Comparison of ENCODE assay signal across 11 mouse cellular contexts in the genomic region with DNA sequence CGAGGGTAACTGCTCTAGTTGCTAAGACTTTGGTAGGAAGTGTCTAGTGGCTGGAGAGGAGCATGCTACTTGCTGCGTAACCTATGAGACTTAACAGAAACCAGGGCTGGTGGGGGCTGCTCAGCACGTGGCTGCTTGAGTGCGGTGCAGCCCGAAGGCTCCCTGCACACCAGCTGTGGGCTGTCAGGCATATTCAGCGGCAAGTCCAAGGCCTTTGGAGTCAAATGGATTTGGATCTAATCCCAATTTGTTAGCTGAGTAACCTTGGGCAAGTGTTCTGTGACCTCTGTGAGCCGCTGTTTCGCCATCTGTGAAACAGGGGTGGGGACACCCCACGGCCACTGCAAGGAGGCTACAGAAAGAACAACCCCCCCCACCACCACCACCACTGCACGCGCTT.
DNase-seq lines count a peak whose midpoint lies in the region; ATAC-seq and TF ChIP-seq lines count a peak whose summit lies in the region.
"Had no signal": no experiment of that assay in that cellular context is flagged by ENCODE, and none has a peak within 500 bp of the region (broad histone marks: within the 10 kb centered on the region; RNA-seq: fewer than 3 reads in every experiment).

No protein-coding gene starts in this region.

- H3K36me3 ChIP-seq in heart, embryonic 16.5 days (ENCODE audit: control insufficient read depth, insufficient read depth): no peaks in the 10 kb centered on the region
- no peaks in the 10 kb centered on the region for H3K36me3 ChIP-seq in kidney, embryonic 15.5 days
- H3K36me3 ChIP-seq in lung, postnatal 0 days (ENCODE audit: insufficient read depth, low read length): no peaks in the 10 kb centered on the region
- H3K36me3 ChIP-seq in midbrain, embryonic 13.5 days: no peaks in the 10 kb centered on the region
- H3K36me3 ChIP-seq: midbrain, embryonic 12.5 days had no signal

- DNase-seq in heart, adult 11 months: no peak
- DNase-seq in adrenal gland, postnatal 14 days: peak; percentile 57
- DNase-seq in lung, postnatal 0 days (ENCODE audit: low spot score): peak; percentile 17
- no peak for DNase-seq in cerebellum, adult 18-20 months
- DNase-seq in urinary bladder, postnatal 14 days (ENCODE audit: low spot score): no peak
- DNase-seq: thymus, postnatal 4 days had no signal

- no peak overlapping the region for H3K4me3 ChIP-seq in heart, embryonic 16.5 days (ENCODE audit: low read length)
- no peak overlapping the region for H3K4me3 ChIP-seq in kidney, embryonic 15.5 days (replicated peaks)
- no peak overlapping the region for H3K4me3 ChIP-seq in lung, postnatal 0 days (ENCODE audit: low read depth, low read length)
- no peak overlapping the region for H3K4me3 ChIP-seq in midbrain, embryonic 13.5 days (replicated peaks)
- H3K4me3 ChIP-seq: forebrain, embryonic 13.5 days; midbrain, embryonic 12.5 days had no signal

- H3K9me3 ChIP-seq in heart, embryonic 16.5 days (replicated peaks; ENCODE audit: control insufficient read depth, low read length): no peaks in the 10 kb centered on the region
- no peaks in the 10 kb centered on the region for H3K9me3 ChIP-seq in kidney, embryonic 15.5 days (replicated peaks)
- H3K9me3 ChIP-seq in lung, postnatal 0 days (ENCODE audit: low read length): no peaks in the 10 kb centered on the region
- no peaks in the 10 kb centered on the region; the same call in 1 of the 2 replicates for H3K9me3 ChIP-seq in midbrain, embryonic 13.5 days
- H3K9me3 ChIP-seq: forebrain, embryonic 13.5 days; midbrain, embryonic 12.5 days had no signal

- ATAC-seq in heart, embryonic 16.5 days (replicated peaks; ENCODE audit: extremely low read depth, insufficient read depth, low FRiP score): 0 out of 2 replicates have a peak, but pooled peaks have one; percentile 14
- 0 out of 2 replicates have a peak, but pooled peaks have one; percentile 43 for ATAC-seq in kidney, embryonic 15.5 days (replicated peaks; ENCODE audit: low FRiP score)
- peak; percentile 38; the same call in 1 of the 2 replicates for ATAC-seq in lung, postnatal 0 days
- ATAC-seq in midbrain, embryonic 13.5 days: no peak
- ATAC-seq: forebrain, embryonic 13.5 days had no signal

- no peak overlapping the region for H3K4me2 ChIP-seq in heart, embryonic 16.5 days (ENCODE audit: low read depth, low read length)
- H3K4me2 ChIP-seq in kidney, embryonic 15.5 days: no peak overlapping the region
- H3K4me2 ChIP-seq in lung, postnatal 0 days (replicated peaks; ENCODE audit: low read depth, low read length): no peak overlapping the region
- no peak overlapping the region for H3K4me2 ChIP-seq in midbrain, embryonic 13.5 days (replicated peaks)
- H3K4me2 ChIP-seq: forebrain, embryonic 13.5 days; midbrain, embryonic 12.5 days had no signal

- H3K9ac ChIP-seq in heart, embryonic 16.5 days (ENCODE audit: low read length): no peak overlapping the region
- H3K9ac ChIP-seq in kidney, embryonic 15.5 days: no peak overlapping the region
- H3K9ac ChIP-seq in lung, postnatal 0 days (replicated peaks; ENCODE audit: low read depth): no peak overlapping the region
- no peak overlapping the region for H3K9ac ChIP-seq in midbrain, embryonic 13.5 days (replicated peaks)
- H3K9ac ChIP-seq: forebrain, embryonic 13.5 days; midbrain, embryonic 12.5 days had no signal

- no peaks in the 10 kb centered on the region for H3K27me3 ChIP-seq in heart, embryonic 16.5 days (ENCODE audit: control insufficient read depth, insufficient read depth, low read length)
- peaks cover 12% of the 10 kb centered on the region; the same call in 1 of the 2 replicates for H3K27me3 ChIP-seq in kidney, embryonic 15.5 days
- H3K27me3 ChIP-seq in lung, postnatal 0 days (replicated peaks; ENCODE audit: insufficient read depth, low read length): no peaks in the 10 kb centered on the region
- peaks cover 83% of the 10 kb centered on the region for H3K27me3 ChIP-seq in midbrain, embryonic 13.5 days

- no peak overlapping the region for H3K27ac ChIP-seq in heart, embryonic 16.5 days (ENCODE audit: low read length)
- H3K27ac ChIP-seq in kidney, embryonic 15.5 days: no peak overlapping the region
- H3K27ac ChIP-seq in lung, postnatal 0 days (ENCODE audit: low read length): no peak overlapping the region
- no peak overlapping the region for H3K27ac ChIP-seq in midbrain, embryonic 13.5 days
- H3K27ac ChIP-seq: forebrain, embryonic 13.5 days; midbrain, embryonic 12.5 days had no signal

- TF ChIP-seq CTCF in lung, postnatal 0 days (IDR thresholded peaks at IDR 0.05): no peak

- 47% methylated on average over 11 of the region's 11 CpGs for WGBS in heart, embryonic 16.5 days
- 35% methylated on average over 11 of the region's 11 CpGs for WGBS in kidney, embryonic 15.5 days
- WGBS in lung, postnatal 0 days: 41% methylated on average over 11 of the region's 11 CpGs
- 58% methylated on average over 11 of the region's 11 CpGs for WGBS in midbrain, embryonic 13.5 days

- H3K4me1 ChIP-seq in heart, embryonic 16.5 days (ENCODE audit: control insufficient read depth, insufficient read depth, low read length): no peaks in the 10 kb centered on the region
- H3K4me1 ChIP-seq in kidney, embryonic 15.5 days: no peaks in the 10 kb centered on the region
- H3K4me1 ChIP-seq in lung, postnatal 0 days (ENCODE audit: insufficient read depth, low read depth, low read length): no peaks in the 10 kb centered on the region
- peaks cover 4% of the 10 kb centered on the region; the same call in 1 of the 2 replicates for H3K4me1 ChIP-seq in midbrain, embryonic 13.5 days (replicated peaks)

- TF ChIP-seq EP300 in lung, postnatal 0 days (IDR thresholded peaks at IDR 0.05): no peak

Comparison
In these comparisons a context has a peak if more than half of its experiments do, and no peak if none do; other contexts are left out.
1. DNase-seq: peak in adrenal gland, postnatal 14 days (single experiment) and lung, postnatal 0 days (single experiment); none in heart, adult 11 months (single experiment), cerebellum, adult 18-20 months (0 of 2) and urinary bladder, postnatal 14 days (single experiment).